Mouse (Mus musculus): ENCODE measurements at regions not wholly inside any gene's neighbourhood (a gene's known extent, or its start where the extent isn't known, plus 50 kb on each side); places are given as distances from the start of the nearest gene placed in this dataset.

DNA sequence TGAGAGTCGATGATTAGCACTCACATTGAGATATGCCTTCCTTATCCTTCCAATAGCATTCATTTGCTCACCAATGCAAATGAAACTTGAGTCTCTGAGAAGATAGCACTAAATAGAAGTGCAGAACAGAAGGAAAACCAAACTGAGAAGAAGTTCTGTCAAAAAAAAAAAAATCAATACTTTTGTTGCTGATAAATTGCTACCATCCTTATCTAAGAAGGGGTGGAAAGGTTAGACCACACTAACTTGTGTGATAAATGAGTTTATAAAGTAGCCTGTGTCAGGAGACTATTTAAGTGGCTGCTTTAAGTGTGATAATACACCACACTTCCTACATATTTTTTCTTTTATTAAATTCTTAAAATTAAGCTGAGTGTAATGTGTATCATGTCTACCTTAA lies 78.1 kb upstream of the Atg10 start:
- Histone ChIP-seq H3K4me1 (ENCODE audit: control insufficient read depth in 1 of 2, insufficient read depth in 2 of 2, low read length in 2 of 2) (peaks cover 7 to 14% of the 10 kb centered on the region in 2 experiments), H3K79me2 (ENCODE audit: control insufficient read depth, insufficient read depth, low read length, poor library complexity) (no peaks in the 10 kb centered on the region), H3K9ac (ENCODE audit: control insufficient read depth, low read depth, low read length, poor library complexity, severe bottlenecking) (no peak overlapping the region), H3K9me3 (replicated peaks; ENCODE audit: insufficient read depth, low read length) (no peaks in the 10 kb centered on the region), H3K27me3 (ENCODE audit: control insufficient read depth in 1 of 2, insufficient read depth in 2 of 2, low read length in 2 of 2) (no peaks in the 10 kb centered on the region), H3K36me3 (ENCODE audit: control insufficient read depth in 1 of 2, insufficient read depth in 2 of 2, low read length in 2 of 2) (peaks cover 0 to 20% of the 10 kb centered on the region in 2 experiments; a peak in 2 of 4 replicates), H3K4me3 (ENCODE audit: control insufficient read depth in 1 of 2, insufficient read depth in 1 of 2, low read depth in 2 of 2, low read length in 2 of 2) (no peak overlapping the region), H3K27ac (ENCODE audit: control insufficient read depth, low read depth, low read length) (no peak overlapping the region)
- peak; percentile 34 for DNase-seq (ENCODE audit: low read depth, low spot score)
- peak; percentile 83 for TF ChIP-seq ZNF384 (IDR thresholded peaks at IDR 0.05; ENCODE audit: low read depth, low read length)
- TF ChIP-seq MYC (IDR thresholded peaks at IDR 0.05; ENCODE audit: low read depth, low read length): 0 out of 2 replicates have a peak, but pooled peaks have one; percentile 29
- peak; percentile 73 for TF ChIP-seq TCF12 (IDR thresholded peaks at IDR 0.05; ENCODE audit: low read depth, low read length)
- peak; percentile 67 for TF ChIP-seq GATA1 (IDR thresholded peaks at IDR 0.05; ENCODE audit: low read depth, low read length)
- peak; percentile 73 to 78 for TF ChIP-seq EP300 (IDR thresholded peaks at IDR 0.05; ENCODE audit: low read depth in 1 of 2, low read length in 2 of 2)
- TF ChIP-seq CHD1 (IDR thresholded peaks at IDR 0.05; ENCODE audit: low read depth, low read length): no peak
- TF ChIP-seq HCFC1 (IDR thresholded peaks at IDR 0.05; ENCODE audit: low read depth, low read length): no peak
- no peak for TF ChIP-seq UBTF (IDR thresholded peaks at IDR 0.05; ENCODE audit: borderline replicate concordance, insufficient read depth, low read depth, low read length)
- TF ChIP-seq BHLHE40 (IDR thresholded peaks at IDR 0.05; ENCODE audit: borderline replicate concordance, low read depth, low read length): no peak
- TF ChIP-seq RCOR1 (IDR thresholded peaks at IDR 0.05; ENCODE audit: low read depth, low read length): peak; percentile 64
- TF ChIP-seq SIN3A (IDR thresholded peaks at IDR 0.05; ENCODE audit: low read length): peak; percentile 42; the same call in 1 of the 2 replicates
- TF ChIP-seq ETS1 (IDR thresholded peaks at IDR 0.05; ENCODE audit: low read depth, low read length): peak; percentile 65; the same call in 1 of the 2 replicates
- TF ChIP-seq CHD2 (IDR thresholded peaks at IDR 0.05; ENCODE audit: low read length): no peak

DNA sequence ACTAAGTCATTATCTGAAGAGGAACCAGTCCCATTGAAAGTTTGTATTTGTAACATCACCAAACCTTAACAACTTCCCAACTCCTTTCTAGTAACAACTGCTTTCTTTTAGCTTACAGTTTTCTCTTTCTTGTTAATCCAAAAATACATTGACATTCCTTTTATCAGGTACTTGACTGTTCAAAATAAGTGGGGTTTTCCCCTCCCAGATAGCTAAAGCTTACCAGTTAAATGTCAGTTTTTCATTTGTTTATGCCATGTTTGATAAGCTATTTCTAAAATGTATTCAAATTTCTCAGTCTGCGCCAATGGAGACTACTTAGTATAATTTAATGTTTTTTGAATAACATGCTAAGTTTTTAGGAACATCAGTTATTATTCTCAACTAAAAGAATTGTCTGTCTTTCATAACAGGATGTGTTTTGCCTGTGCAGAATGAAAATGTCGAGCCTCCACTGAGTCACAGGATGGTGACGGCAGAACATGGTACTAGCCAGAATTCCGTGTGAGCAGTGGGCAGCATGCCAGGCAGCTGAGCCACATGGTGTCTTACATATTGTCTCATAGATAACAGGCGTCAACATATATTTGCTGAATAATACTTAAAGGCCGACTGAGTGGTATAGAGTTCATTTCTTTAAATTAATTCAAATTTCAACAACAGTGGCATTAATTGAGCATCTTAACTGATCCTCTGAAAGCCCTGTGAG lies 82.1 kb upstream of the Atg10 start:
- peaks cover 7 to 14% of the 10 kb centered on the region in 2 experiments for H3K4me1 ChIP-seq (ENCODE audit: control insufficient read depth in 1 of 2, insufficient read depth in 2 of 2, low read length in 2 of 2)
- peak overlapping the region in 1 of 2 experiments; percentile 18; a peak in 1 of 4 replicates for H3K4me3 ChIP-seq (ENCODE audit: control insufficient read depth in 1 of 2, insufficient read depth in 1 of 2, low read depth in 2 of 2, low read length in 2 of 2)
- no peaks in the 10 kb centered on the region for H3K9me3 ChIP-seq (replicated peaks; ENCODE audit: insufficient read depth, low read length)
- H3K9ac ChIP-seq (ENCODE audit: control insufficient read depth, low read depth, low read length, poor library complexity, severe bottlenecking): no peak overlapping the region
- peak; percentile 90 for DNase-seq (ENCODE audit: low read depth, low spot score)
- H3K79me2 ChIP-seq (ENCODE audit: control insufficient read depth, insufficient read depth, low read length, poor library complexity): no peaks in the 10 kb centered on the region
- peaks cover 0 to 18% of the 10 kb centered on the region in 2 experiments; a peak in 2 of 4 replicates for H3K36me3 ChIP-seq (ENCODE audit: control insufficient read depth in 1 of 2, insufficient read depth in 2 of 2, low read length in 2 of 2)
- 0 out of 2 replicates have a peak overlapping the region, but pooled peaks have one; percentile 13 for H3K27ac ChIP-seq (ENCODE audit: control insufficient read depth, low read depth, low read length)
- H3K27me3 ChIP-seq (ENCODE audit: control insufficient read depth in 1 of 2, insufficient read depth in 2 of 2, low read length in 2 of 2): no peaks in the 10 kb centered on the region
- TF ChIP-seq KAT2A (conservative IDR thresholded peaks at IDR 0.05; ENCODE audit: low read depth, low read length): no peak
- no peak for TF ChIP-seq ZNF384 (IDR thresholded peaks at IDR 0.05; ENCODE audit: low read depth, low read length)
- TF ChIP-seq GABPA (IDR thresholded peaks at IDR 0.05; ENCODE audit: low read depth, low read length): no peak
- no peak for TF ChIP-seq MYB (IDR thresholded peaks at IDR 0.05; ENCODE audit: low read depth, low read length)
- peak; percentile 90 for TF ChIP-seq MAX (IDR thresholded peaks at IDR 0.05; ENCODE audit: low read length)
- no peak for TF ChIP-seq HCFC1 (IDR thresholded peaks at IDR 0.05; ENCODE audit: low read depth, low read length)
- TF ChIP-seq MAFK (IDR thresholded peaks at IDR 0.05; ENCODE audit: borderline replicate concordance, low read depth, low read length): no peak
- TF ChIP-seq POLR2A (IDR thresholded peaks at IDR 0.05; ENCODE audit: control insufficient read depth in 1 of 2, insufficient read depth in 1 of 2, low read depth in 1 of 2, low read length in 2 of 2, poor library complexity in 1 of 2): no peak
- no peak for TF ChIP-seq SMC3 (IDR thresholded peaks at IDR 0.05; ENCODE audit: low read depth, low read length)
- 0 out of 2 replicates have a peak, but pooled peaks have one; percentile 13 for TF ChIP-seq TAL1 (IDR thresholded peaks at IDR 0.05; ENCODE audit: low read length)
- no peak for TF ChIP-seq POLR2AphosphoS5 (IDR thresholded peaks at IDR 0.05; ENCODE audit: borderline replicate concordance, low read depth, low read length)
- TF ChIP-seq GATA1 (IDR thresholded peaks at IDR 0.05; ENCODE audit: low read depth, low read length): 0 out of 2 replicates have a peak, but pooled peaks have one; percentile 53
- no peak for TF ChIP-seq MAZ (IDR thresholded peaks at IDR 0.05; ENCODE audit: low read depth, low read length)
- TF ChIP-seq UBTF (IDR thresholded peaks at IDR 0.05; ENCODE audit: borderline replicate concordance, insufficient read depth, low read depth, low read length): no peak
- TF ChIP-seq E2F4 (IDR thresholded peaks at IDR 0.05; ENCODE audit: borderline replicate concordance, low read depth, low read length): no peak
- TF ChIP-seq NELFE (IDR thresholded peaks at IDR 0.05; ENCODE audit: low read depth, low read length): no peak
- TF ChIP-seq ELF1 (IDR thresholded peaks at IDR 0.05; ENCODE audit: low read depth, low read length): no peak
- no peak for TF ChIP-seq ZMIZ1 (IDR thresholded peaks at IDR 0.05; ENCODE audit: low read depth, low read length)
- peak; percentile 98 for TF ChIP-seq ETS1 (IDR thresholded peaks at IDR 0.05; ENCODE audit: low read depth, low read length)
- TF ChIP-seq EP300 (IDR thresholded peaks at IDR 0.05; ENCODE audit: low read depth in 1 of 2, low read length in 2 of 2): peak in 1 of 2 experiments; percentile 40; a peak in 2 of 4 replicates
- TF ChIP-seq NRF1 (IDR thresholded peaks at IDR 0.05; ENCODE audit: insufficient read depth, low read depth, low read length, poor library complexity, severe bottlenecking): no peak
- no peak for TF ChIP-seq ZC3H11A (IDR thresholded peaks at IDR 0.05; ENCODE audit: low read depth, low read length)
- TF ChIP-seq MYC (IDR thresholded peaks at IDR 0.05; ENCODE audit: low read depth, low read length): peak; percentile 80

Measured in MEL (cell line).